Mouse (Mus musculus) urinary bladder, adult 18-20 months (tissue): ENCODE data around the gene Qars.

Source experiments
- DNase-seq, 2 experiments: peaks; one replicate each; pipeline ENCODE4 v3.0.0; 2022; ENCODE audit warnings: low spot score in 2 of 2, mixed read lengths in 2 of 2

The Qars gene

GRCm38 (mm10) chr9:108486973-108487530 lies 20.5 kb upstream of the Qars start:
- DNase-seq, result no peak

DNA sequence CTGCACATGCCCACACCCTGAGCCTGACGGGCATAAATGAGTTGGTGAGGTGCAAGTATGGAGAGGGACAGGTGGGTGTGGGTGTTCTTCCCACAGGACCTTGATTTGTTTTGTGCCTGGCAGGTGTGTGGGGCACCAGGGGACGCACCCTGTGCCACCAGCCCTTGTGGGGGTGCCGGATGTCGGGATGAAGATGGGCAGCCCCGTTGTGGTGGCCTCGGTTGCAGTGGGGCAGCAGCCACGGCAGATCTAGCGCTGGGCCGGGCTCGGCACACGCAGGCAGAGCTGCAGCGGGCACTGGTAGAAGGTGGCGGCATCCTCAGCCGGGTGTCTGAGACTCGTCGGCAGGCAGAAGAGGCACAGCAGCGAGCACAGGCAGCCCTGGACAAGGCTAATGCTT lies 19.1 kb upstream of the Qars start:
- no peak for DNase-seq

- no peak for DNase-seq
Measured at GRCm38 (mm10) chr9:108489215-108489614, 18.3 kb upstream of the Qars start.

- no peak for DNase-seq
Measured at GRCm38 (mm10) chr9:108489702-108490558, 17.6 kb upstream of the Qars start.

DNA sequence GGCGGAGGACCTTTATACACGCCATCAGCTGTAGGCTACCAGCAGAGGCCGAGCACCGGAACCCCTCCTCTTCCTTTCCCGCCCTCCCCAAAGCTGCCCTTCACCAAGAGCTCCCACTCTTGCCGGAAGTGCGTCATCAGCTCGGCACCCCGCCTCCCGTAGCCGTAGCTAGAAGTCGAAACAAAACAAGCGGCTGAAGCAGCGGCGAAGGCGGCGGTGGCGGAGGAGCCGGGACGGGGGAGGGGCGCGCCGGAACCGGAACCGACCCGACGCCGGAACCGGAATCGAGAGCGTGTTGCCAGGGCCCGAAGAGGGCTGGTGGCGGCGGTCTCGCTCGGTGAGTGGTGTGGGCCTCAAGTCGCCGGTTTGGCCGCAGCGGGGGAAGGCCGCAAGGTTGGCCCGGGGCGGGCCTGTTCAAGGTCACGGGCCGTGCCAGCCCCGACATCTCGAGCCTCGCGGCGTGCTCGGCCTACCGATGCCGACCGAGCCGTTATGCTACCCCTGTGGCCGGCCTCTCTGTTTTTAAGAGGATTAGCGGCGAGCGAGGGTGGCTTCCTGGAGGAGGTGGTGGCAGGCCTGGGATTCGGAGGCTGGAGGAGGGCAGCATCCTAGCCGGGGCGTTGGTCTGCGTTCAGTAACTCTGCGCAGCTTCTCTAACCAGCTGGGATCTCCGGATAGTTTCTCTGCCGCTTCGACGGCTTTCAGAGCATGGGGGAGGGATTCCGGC lies 16.8 kb upstream of the Qars start, which contains the start of gene Usp19:
Gene Usp19 (plus strand): TSS at position 44 of the 727 bp plus-strand sequence.
- DNase-seq, result peak; percentile 84 to 94

- no peak for DNase-seq
Measured at GRCm38 (mm10) chr9:108491286-108491580, 16.3 kb upstream of the Qars start.

DNA sequence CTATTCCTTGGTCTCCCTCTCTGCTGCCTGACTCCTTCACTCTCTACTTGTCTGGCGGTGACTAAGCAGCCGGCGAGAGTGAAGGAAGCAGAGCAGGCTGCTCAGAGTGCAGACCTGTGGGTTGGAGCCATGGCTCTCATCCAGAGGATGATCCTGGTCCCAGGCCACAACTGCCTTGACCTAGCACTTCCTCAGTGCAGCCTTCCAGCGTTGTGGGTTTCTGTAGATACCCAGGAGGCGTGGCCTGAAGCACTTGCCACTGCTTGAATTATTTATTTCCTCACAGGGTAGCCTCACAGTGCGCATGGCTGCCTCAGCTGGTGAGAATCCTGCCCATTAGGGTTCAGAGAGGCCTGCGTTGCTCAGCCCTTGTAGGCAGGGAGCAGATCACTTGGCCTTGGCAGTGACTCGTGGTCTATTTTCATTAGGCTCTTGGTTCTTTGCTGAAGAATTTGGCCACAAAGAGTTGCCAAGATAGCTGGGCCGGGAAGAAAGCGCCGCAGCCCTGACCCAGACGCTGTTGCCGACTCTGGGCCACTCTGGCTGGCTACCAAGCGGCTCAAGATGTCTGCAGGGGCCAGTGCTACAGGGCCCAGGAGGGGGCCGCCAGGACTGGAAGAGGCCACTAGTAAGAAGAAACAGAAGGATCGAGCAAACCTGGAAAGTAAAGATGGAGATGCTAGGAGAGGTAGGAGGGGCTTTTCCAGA lies 15.3 kb upstream of the Qars start:
- DNase-seq, result no peak

GRCm38 (mm10) chr9:108493246-108493645 lies 14.3 kb upstream of the Qars start:
- no peak for DNase-seq

GRCm38 (mm10) chr9:108494146-108494825 lies 13.2 kb upstream of the Qars start:
- DNase-seq, result no peak

GRCm38 (mm10) chr9:108494905-108495304 lies 12.6 kb upstream of the Qars start:
- no peak for DNase-seq

GRCm38 (mm10) chr9:108499231-108499630 lies 8.3 kb upstream of the Qars start:
- DNase-seq, result no peak

DNA sequence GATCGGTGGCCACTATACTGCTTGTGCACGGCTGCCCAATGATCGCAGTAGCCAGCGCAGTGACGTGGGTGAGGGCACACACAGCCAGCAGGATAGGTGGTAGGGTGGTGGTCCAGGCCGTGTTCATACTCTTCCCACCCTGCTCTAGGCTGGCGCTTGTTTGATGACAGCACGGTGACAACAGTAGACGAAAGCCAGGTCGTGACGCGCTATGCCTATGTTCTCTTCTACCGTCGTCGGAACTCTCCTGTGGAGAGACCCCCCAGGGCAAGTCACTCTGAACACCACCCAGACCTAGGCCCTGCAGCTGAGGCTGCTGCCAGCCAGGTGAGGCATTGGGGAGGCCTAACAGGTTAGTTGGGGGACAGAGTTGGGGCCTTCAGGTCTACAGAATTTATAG lies 7.6 kb upstream of the Qars start:
- DNase-seq, result no peak

GRCm38 (mm10) chr9:108506901-108507300 lies 605 bp upstream of the Qars start:
- DNase-seq, result no peak

GRCm38 (mm10) chr9:108508776-108509175 lies 1.3 kb downstream of the Qars start:
- DNase-seq, result no peak

GRCm38 (mm10) chr9:108516380-108517251 lies 9.1 kb downstream of the Qars start, which contains the start of gene Qrich1:
Qrich1 (plus strand) TSS chr9:108516806.
- peak; percentile 91 to 96 for DNase-seq

GRCm38 (mm10) chr9:108517253-108517930 lies 9.9 kb downstream of the Qars start:
- peak; percentile 61 to 79 for DNase-seq

GRCm38 (mm10) chr9:108517931-108518332 lies 10.4 kb downstream of the Qars start:
- no peak for DNase-seq

GRCm38 (mm10) chr9:108521604-108522003 lies 14.1 kb downstream of the Qars start:
- DNase-seq, result no peak

DNA sequence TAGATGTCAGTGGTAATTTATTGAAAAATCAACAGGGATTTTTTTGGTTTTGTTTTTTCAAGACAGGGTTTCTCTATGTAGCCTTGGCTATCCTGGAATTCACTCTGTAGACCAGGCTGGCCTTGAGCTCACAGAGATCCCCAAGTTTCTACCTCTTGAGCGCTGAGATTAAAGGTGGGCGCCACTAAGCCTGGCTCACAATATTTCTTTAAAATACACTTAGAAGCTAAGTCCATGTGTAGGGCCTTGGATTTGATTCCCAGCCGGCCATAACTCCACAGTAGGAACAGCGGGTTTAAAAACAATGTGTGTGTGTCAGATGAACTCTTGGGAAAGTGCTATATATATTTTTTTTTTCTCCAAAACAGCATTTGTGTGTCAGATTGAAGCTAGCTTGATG lies 15.8 kb downstream of the Qars start:
- DNase-seq, result no peak

GRCm38 (mm10) chr9:108525400-108525799 lies 17.9 kb downstream of the Qars start:
- DNase-seq, result no peak
